Mouse (Mus musculus) induced T-regulatory cell, adult 2 months (primary cell): ENCODE results near the gene Gm11564.
"Not testable (repeated sequence)": the region's sequence is repeated elsewhere in the genome, so short reads cannot be mapped to it uniquely, and the experiment has no call there.

ENCODE experiments used
- DNase-seq: peaks from one replicate; pipeline ENCODE4 v3.0.0-alpha.2; 2012; ENCODE audit warnings: low read depth

Gm11564 gene

GRCm38 (mm10) chr11:99815566-99815965 is at the start of gene Gm11564:
Gene Gm11564, minus strand, starts transcription at chr11:99815666.
- DNase-seq: not testable (repeated sequence)

- not testable (repeated sequence) for DNase-seq
These were observed 48.7 kb upstream of the Gm11564 start, which contains the start of gene Gm11559 for GRCm38 (mm10) chr11:99864176-99864575. Gene Gm11559, plus strand, starts transcription at chr11:99864476.

- no peak for DNase-seq
These were observed 43.3 kb upstream of the Gm11564 start for GRCm38 (mm10) chr11:99858761-99859160.

GRCm38 (mm10) chr11:99857617-99858016 is 42.2 kb upstream of the Gm11564 start, which contains the start of gene Gm11568:
Gene Gm11568, plus strand, starts transcription at chr11:99857917.
- no peak for DNase-seq

GRCm38 (mm10) chr11:99854121-99854520 is 38.7 kb upstream of the Gm11564 start:
- no peak for DNase-seq

GRCm38 (mm10) chr11:99851508-99851907 is 36.0 kb upstream of the Gm11564 start, which contains the start of gene Krtap4-16:
Gene Krtap4-16, minus strand, starts transcription at chr11:99851608.
- DNase-seq: no peak

- no peak for DNase-seq
These were observed 31.3 kb upstream of the Gm11564 start for GRCm38 (mm10) chr11:99846746-99847145.

GRCm38 (mm10) chr11:99842185-99842584 is 26.7 kb upstream of the Gm11564 start:
- no peak for DNase-seq

GRCm38 (mm10) chr11:99837966-99838365 is 22.5 kb upstream of the Gm11564 start, which contains the start of gene 2300003K06Rik:
Gene 2300003K06Rik, minus strand, starts transcription at chr11:99838066.
- no peak for DNase-seq

GRCm38 (mm10) chr11:99809792-99810191 is 5.7 kb downstream of the Gm11564 start, which contains the start of gene Krtap4-13:
Gene Krtap4-13, minus strand, starts transcription at chr11:99809892.
- DNase-seq: not testable (repeated sequence)

- not testable (repeated sequence) for DNase-seq
These were observed 11.1 kb downstream of the Gm11564 start, which contains the start of gene Gm11554 for GRCm38 (mm10) chr11:99804346-99804745. Gene Gm11554, minus strand, starts transcription at chr11:99804446.

- DNase-seq: not testable (repeated sequence)
These were observed 16.6 kb downstream of the Gm11564 start, which contains the start of gene Gm11569 for GRCm38 (mm10) chr11:99798832-99799231. Gene Gm11569, minus strand, starts transcription at chr11:99798932.

- DNase-seq: no peak
These were observed 22.1 kb downstream of the Gm11564 start, which contains the start of gene Gm11596 for GRCm38 (mm10) chr11:99793367-99793766. Gene Gm11596, minus strand, starts transcription at chr11:99793467.

GRCm38 (mm10) chr11:99784900-99785299 is 30.6 kb downstream of the Gm11564 start, which contains the start of gene Krtap4-9:
Gene Krtap4-9, plus strand, starts transcription at chr11:99785200.
- DNase-seq: not testable (repeated sequence)

GRCm38 (mm10) chr11:99780604-99781003 is 34.9 kb downstream of the Gm11564 start, which contains the start of gene Krtap4-8:
Gene Krtap4-8, minus strand, starts transcription at chr11:99780704.
- no peak for DNase-seq

- no peak for DNase-seq
These were observed 37.1 kb downstream of the Gm11564 start for GRCm38 (mm10) chr11:99778401-99778800.

GRCm38 (mm10) chr11:99772813-99773212 is 42.7 kb downstream of the Gm11564 start, which contains the start of gene Gm11595:
Gene Gm11595, minus strand, starts transcription at chr11:99772913.
- not testable (repeated sequence) for DNase-seq

- no peak for DNase-seq
These were observed 47.1 kb downstream of the Gm11564 start for GRCm38 (mm10) chr11:99768410-99768809.
